Mouse (Mus musculus): ENCODE results near the gene Ociad2. TPM values are rescaled to one million over a fixed set of nuclear protein-coding genes. Genes with fewer than 3 reads are reported as not detected.

Ociad2 gene
- polyA plus RNA-seq, 1 experiment, result not detected

GRCm38 (mm10) chr5:73295916-73296315 lies 44.9 kb downstream of the Ociad2 start:
- no peak overlapping the region for H3K4me3 ChIP-seq (replicated peaks)
- TF ChIP-seq TAL1 (IDR thresholded peaks at IDR 0.05; ENCODE audit: low read length) (no peak), GATA1 (IDR thresholded peaks at IDR 0.05; ENCODE audit: low read length) (no peak)
- H3K9me3 ChIP-seq (ENCODE audit: control insufficient read depth, low read length), result no peaks in the 10 kb centered on the region
- no peaks in the 10 kb centered on the region for H3K27me3 ChIP-seq (ENCODE audit: control insufficient read depth)
- H3K4me1 ChIP-seq (ENCODE audit: control insufficient read depth), result peaks cover 50% of the 10 kb centered on the region
- H3K36me3 ChIP-seq (ENCODE audit: control insufficient read depth), result peaks cover 67% of the 10 kb centered on the region

GRCm38 (mm10) chr5:73295016-73295415 lies 45.8 kb downstream of the Ociad2 start:
- TF ChIP-seq GATA1 (IDR thresholded peaks at IDR 0.05; ENCODE audit: low read length) (no peak), TAL1 (IDR thresholded peaks at IDR 0.05; ENCODE audit: low read length) (no peak)

GRCm38 (mm10) chr5:73293458-73293827 lies 47.4 kb downstream of the Ociad2 start:
- no peak for TF ChIP-seq TAL1 (IDR thresholded peaks at IDR 0.05; ENCODE audit: low read length)
- TF ChIP-seq GATA1 (IDR thresholded peaks at IDR 0.05; ENCODE audit: low read length), result no peak
- Histone ChIP-seq H3K4me1 (ENCODE audit: control insufficient read depth) (peaks cover 35% of the 10 kb centered on the region), H3K9me3 (ENCODE audit: control insufficient read depth, low read length) (no peaks in the 10 kb centered on the region), H3K4me3 (replicated peaks) (peak overlapping the region; percentile 82), H3K36me3 (ENCODE audit: control insufficient read depth) (peaks cover 43% of the 10 kb centered on the region), H3K27me3 (ENCODE audit: control insufficient read depth) (no peaks in the 10 kb centered on the region)

More at GRCm38 (mm10) chr5:73295016-73295415, 45.8 kb downstream of the Ociad2 start:
- peak overlapping the region; percentile 2 for H3K4me3 ChIP-seq (replicated peaks)
- H3K4me1 ChIP-seq (ENCODE audit: control insufficient read depth), result peaks cover 43% of the 10 kb centered on the region
- peaks cover 58% of the 10 kb centered on the region for H3K36me3 ChIP-seq (ENCODE audit: control insufficient read depth)
- H3K27me3 ChIP-seq (ENCODE audit: control insufficient read depth), result no peaks in the 10 kb centered on the region
- no peaks in the 10 kb centered on the region for H3K9me3 ChIP-seq (ENCODE audit: control insufficient read depth, low read length)

- no peaks in the 10 kb centered on the region for H3K9me3 ChIP-seq (ENCODE audit: control insufficient read depth, low read length)
- no peak for TF ChIP-seq TAL1 (IDR thresholded peaks at IDR 0.05; ENCODE audit: low read length)
- H3K4me3 ChIP-seq (replicated peaks), result peak within 1 kb of the TSS; percentile 82
- peaks cover 32% of the 10 kb centered on the region for H3K4me1 ChIP-seq (ENCODE audit: control insufficient read depth)
- H3K36me3 ChIP-seq (ENCODE audit: control insufficient read depth), result peaks cover 37% of the 10 kb centered on the region
- H3K27me3 ChIP-seq (ENCODE audit: control insufficient read depth), result no peaks in the 10 kb centered on the region
These were observed 48.0 kb downstream of the Ociad2 start, which contains the start of gene Ociad1 for GRCm38 (mm10) chr5:73292502-73293457. Gene Ociad1, plus strand, starts transcription at chr5:73292784.

GRCm38 (mm10) chr5:73289900-73290299 lies 50.9 kb downstream of the Ociad2 start:
- no peak for TF ChIP-seq GATA1 (IDR thresholded peaks at IDR 0.05; ENCODE audit: low read length)
- no peak for TF ChIP-seq TAL1 (IDR thresholded peaks at IDR 0.05; ENCODE audit: low read length)
- H3K9me3 ChIP-seq (ENCODE audit: control insufficient read depth, low read length), result no peaks in the 10 kb centered on the region
- H3K4me3 ChIP-seq (replicated peaks), result no peak overlapping the region
- peaks cover 8% of the 10 kb centered on the region for H3K36me3 ChIP-seq (ENCODE audit: control insufficient read depth)
- no peaks in the 10 kb centered on the region for H3K27me3 ChIP-seq (ENCODE audit: control insufficient read depth)
- H3K4me1 ChIP-seq (ENCODE audit: control insufficient read depth), result peaks cover 25% of the 10 kb centered on the region

- peaks cover 7% of the 10 kb centered on the region for H3K4me1 ChIP-seq (ENCODE audit: control insufficient read depth)
These were observed 54.2 kb downstream of the Ociad2 start for GRCm38 (mm10) chr5:73286603-73287002.

GRCm38 (mm10) chr5:73285470-73285978 lies 55.3 kb downstream of the Ociad2 start:
- TF ChIP-seq GATA1 (IDR thresholded peaks at IDR 0.05; ENCODE audit: low read length) (no peak), TAL1 (IDR thresholded peaks at IDR 0.05; ENCODE audit: low read length) (no peak)
- H3K9me3 ChIP-seq (ENCODE audit: control insufficient read depth, low read length), result no peaks in the 10 kb centered on the region
- peaks cover 7% of the 10 kb centered on the region for H3K4me1 ChIP-seq (ENCODE audit: control insufficient read depth)
- no peaks in the 10 kb centered on the region for H3K27me3 ChIP-seq (ENCODE audit: control insufficient read depth)
- no peak overlapping the region for H3K4me3 ChIP-seq (replicated peaks)
- H3K36me3 ChIP-seq (ENCODE audit: control insufficient read depth), result no peaks in the 10 kb centered on the region

More at GRCm38 (mm10) chr5:73286603-73287002, 54.2 kb downstream of the Ociad2 start:
- TF ChIP-seq GATA1 (IDR thresholded peaks at IDR 0.05; ENCODE audit: low read length) (no peak), TAL1 (IDR thresholded peaks at IDR 0.05; ENCODE audit: low read length) (no peak)
- Histone ChIP-seq H3K9me3 (ENCODE audit: control insufficient read depth, low read length) (no peaks in the 10 kb centered on the region), H3K36me3 (ENCODE audit: control insufficient read depth) (no peaks in the 10 kb centered on the region), H3K4me3 (replicated peaks) (no peak overlapping the region), H3K27me3 (ENCODE audit: control insufficient read depth) (no peaks in the 10 kb centered on the region)

GRCm38 (mm10) chr5:73284046-73284445 lies 56.8 kb downstream of the Ociad2 start:
- no peak overlapping the region for H3K4me3 ChIP-seq (replicated peaks)
- H3K4me1 ChIP-seq (ENCODE audit: control insufficient read depth), result peaks cover 7% of the 10 kb centered on the region
- no peaks in the 10 kb centered on the region for H3K9me3 ChIP-seq (ENCODE audit: control insufficient read depth, low read length)
- TF ChIP-seq GATA1 (IDR thresholded peaks at IDR 0.05; ENCODE audit: low read length) (no peak), TAL1 (IDR thresholded peaks at IDR 0.05; ENCODE audit: low read length) (no peak)
- H3K36me3 ChIP-seq (ENCODE audit: control insufficient read depth), result no peaks in the 10 kb centered on the region
- H3K27me3 ChIP-seq (ENCODE audit: control insufficient read depth), result no peaks in the 10 kb centered on the region

- Histone ChIP-seq H3K36me3 (ENCODE audit: control insufficient read depth) (no peaks in the 10 kb centered on the region), H3K9me3 (ENCODE audit: control insufficient read depth, low read length) (no peaks in the 10 kb centered on the region), H3K4me3 (replicated peaks) (no peak overlapping the region), H3K27me3 (ENCODE audit: control insufficient read depth) (peaks cover 3% of the 10 kb centered on the region), H3K4me1 (ENCODE audit: control insufficient read depth) (no peaks in the 10 kb centered on the region)
- no peak for TF ChIP-seq TAL1 (IDR thresholded peaks at IDR 0.05; ENCODE audit: low read length)
- TF ChIP-seq GATA1 (IDR thresholded peaks at IDR 0.05; ENCODE audit: low read length), result no peak
These were observed 60.3 kb downstream of the Ociad2 start for GRCm38 (mm10) chr5:73280567-73280850.
